Mouse (Mus musculus) kidney, embryonic 16.5 days (tissue): ENCODE results near the gene Olfr223. TPM values are rescaled to one million over a fixed set of nuclear protein-coding genes. Genes with fewer than 3 reads are reported as not detected.
"Not testable (repeated sequence)": the region's sequence is repeated elsewhere in the genome, so short reads cannot be mapped to it uniquely, and the experiment has no call there.

Experiments
- ATAC-seq: fragments of 200-750 bp; cut with Nextera tagmentation; 2 replicates; pipeline ENCODE4 v1.8.0; 2017; ENCODE audit warnings: moderate TSS enrichment; ENCODE audit not compliant: low FRiP score, low TSS enrichment
- H3K27ac ChIP-seq: fragments of 300-500 bp; sonication (generic); 2 replicates; pipeline ENCODE4 v1.5.1; 2014; ENCODE audit warnings: low read length
- H3K27me3 ChIP-seq: fragments of 300-500 bp; sonication (generic); 2 replicates; pipeline ENCODE4 v1.6.1; 2014; ENCODE audit warnings: low read length, control low read depth, mixed read lengths; ENCODE audit not compliant: insufficient read depth
- H3K36me3 ChIP-seq: fragments of 300-500 bp; sonication (generic); 2 replicates; pipeline ENCODE4 v1.6.1; 2014; ENCODE audit warnings: low read length, control low read depth, mixed read lengths; ENCODE audit not compliant: insufficient read depth
- H3K4me1 ChIP-seq: fragments of 300-500 bp; sonication (generic); 2 replicates; pipeline ENCODE4 v1.6.1; 2014; ENCODE audit warnings: low read length, control low read depth, mixed read lengths; ENCODE audit not compliant: insufficient read depth
- H3K4me2 ChIP-seq: fragments of 300-500 bp; sonication (generic); replicated peaks from 2 replicates; pipeline ENCODE4 v1.6.1; 2014; ENCODE audit warnings: low read depth, low read length
- H3K4me3 ChIP-seq: fragments of 300-500 bp; sonication (generic); 2 replicates; pipeline ENCODE4 v1.5.1; 2014; ENCODE audit warnings: mild to moderate bottlenecking, low read length
- H3K9ac ChIP-seq: fragments of 300-500 bp; sonication (generic); replicated peaks from 2 replicates; pipeline ENCODE4 v1.6.1; 2014; ENCODE audit warnings: low read length
- H3K9me3 ChIP-seq: fragments of 300-500 bp; sonication (generic); 2 replicates; pipeline ENCODE4 v1.6.1; 2016; ENCODE audit warnings: low read length, control low read depth
- WGBS: fragments of 180-500 bp; shearing (Covaris S2); extraction: QIAGEN DNeasy Blood & Tissue Kit; methylation state at CpG from one replicate; pipeline ENCODE4 v1.1.7; 2014; 5-methylcytosine and 5-hydroxymethylcytosine counted together
- polyA plus RNA-seq: library from polyadenylated mRNA; unstranded; fragments of >200 nt; fragmentation: Nextera tagmentation; extraction: Ambion mirVana; gene quantifications from 2 replicates; pipeline ENCODE4 v1.2.1, GENCODE M21; 2015

Olfr223 gene
- polyA plus RNA-seq, 1 experiment from 2014 or later, result not detected

GRCm38 (mm10) chr11:59631980-59632379 is 38.9 kb upstream of the Olfr223 start:
- no peak for ATAC-seq
- no peak overlapping the region for H3K4me2 ChIP-seq
- H3K27me3 ChIP-seq, result no peaks in the 10 kb centered on the region
- no peaks in the 10 kb centered on the region for H3K4me1 ChIP-seq
- H3K9me3 ChIP-seq, result no peaks in the 10 kb centered on the region
- H3K27ac ChIP-seq, result no peak overlapping the region
- H3K9ac ChIP-seq, result no peak overlapping the region
- no peaks in the 10 kb centered on the region for H3K36me3 ChIP-seq
- 77% methylated on average over 4 of the region's 4 CpGs for WGBS
- no peak overlapping the region for H3K4me3 ChIP-seq

- Histone ChIP-seq H3K27me3 (no peaks in the 10 kb centered on the region), H3K9ac (no peak overlapping the region), H3K9me3 (no peaks in the 10 kb centered on the region), H3K4me3 (no peak overlapping the region), H3K4me1 (no peaks in the 10 kb centered on the region), H3K27ac (no peak overlapping the region), H3K4me2 (no peak overlapping the region), H3K36me3 (no peaks in the 10 kb centered on the region)
- 71% methylated on average over 5 of the region's 5 CpGs for WGBS
- ATAC-seq, result no peak
These were observed 36.8 kb upstream of the Olfr223 start for GRCm38 (mm10) chr11:59629871-59630270.

GRCm38 (mm10) chr11:59628177-59628576 is 35.1 kb upstream of the Olfr223 start:
- H3K27ac ChIP-seq, result no peak overlapping the region
- H3K9me3 ChIP-seq, result no peaks in the 10 kb centered on the region
- no peaks in the 10 kb centered on the region for H3K4me1 ChIP-seq
- ATAC-seq, result no peak
- H3K27me3 ChIP-seq, result no peaks in the 10 kb centered on the region; the same call in 1 of the 2 replicates
- no peak overlapping the region for H3K4me2 ChIP-seq
- H3K4me3 ChIP-seq, result no peak overlapping the region
- H3K36me3 ChIP-seq, result no peaks in the 10 kb centered on the region
- 86% methylated on average over 5 of the region's 5 CpGs for WGBS
- no peak overlapping the region for H3K9ac ChIP-seq

GRCm38 (mm10) chr11:59626192-59626591 is 33.1 kb upstream of the Olfr223 start:
- H3K4me1 ChIP-seq, result no peaks in the 10 kb centered on the region
- H3K9me3 ChIP-seq, result no peaks in the 10 kb centered on the region
- no peak overlapping the region for H3K27ac ChIP-seq
- no peak overlapping the region for H3K4me3 ChIP-seq
- H3K36me3 ChIP-seq, result no peaks in the 10 kb centered on the region
- WGBS, result 84% methylated on average over 7 of the region's 7 CpGs
- H3K9ac ChIP-seq, result no peak overlapping the region
- H3K27me3 ChIP-seq, result no peaks in the 10 kb centered on the region; the same call in 1 of the 2 replicates
- no peak overlapping the region for H3K4me2 ChIP-seq
- no peak for ATAC-seq

GRCm38 (mm10) chr11:59624017-59624630 is 31.0 kb upstream of the Olfr223 start:
- H3K4me2 ChIP-seq, result no peak overlapping the region
- ATAC-seq, result peak; percentile 76; the same call in 1 of the 2 replicates
- 30% methylated on average over 6 of the region's 6 CpGs for WGBS

GRCm38 (mm10) chr11:59622214-59622613 is 29.1 kb upstream of the Olfr223 start:
- Histone ChIP-seq H3K27me3 (no peaks in the 10 kb centered on the region; the same call in 1 of the 2 replicates), H3K9me3 (no peaks in the 10 kb centered on the region), H3K27ac (no peak overlapping the region), H3K4me1 (no peaks in the 10 kb centered on the region), H3K9ac (no peak overlapping the region), H3K36me3 (no peaks in the 10 kb centered on the region), H3K4me2 (no peak overlapping the region), H3K4me3 (no peak overlapping the region)
- no peak for ATAC-seq
- 72% methylated on average over 3 of the region's 3 CpGs for WGBS

More at GRCm38 (mm10) chr11:59624017-59624630, 31.0 kb upstream of the Olfr223 start:
- Histone ChIP-seq H3K9me3 (no peaks in the 10 kb centered on the region), H3K4me1 (no peaks in the 10 kb centered on the region), H3K4me3 (no peak overlapping the region), H3K27me3 (no peaks in the 10 kb centered on the region; the same call in 1 of the 2 replicates), H3K36me3 (no peaks in the 10 kb centered on the region), H3K9ac (no peak overlapping the region), H3K27ac (no peak overlapping the region)

GRCm38 (mm10) chr11:59616986-59617385 is 23.9 kb upstream of the Olfr223 start:
- not testable (repeated sequence) for H3K4me3 ChIP-seq, H3K27ac ChIP-seq, ATAC-seq, H3K9ac ChIP-seq, H3K4me1 ChIP-seq, H3K9me3 ChIP-seq, H3K4me2 ChIP-seq, H3K27me3 ChIP-seq, H3K36me3 ChIP-seq
- 98% methylated on average over 2 of the region's 2 CpGs for WGBS

GRCm38 (mm10) chr11:59614120-59614519 is 21.0 kb upstream of the Olfr223 start:
- H3K36me3 ChIP-seq, result no peaks in the 10 kb centered on the region
- no peak overlapping the region for H3K4me3 ChIP-seq

GRCm38 (mm10) chr11:59611646-59612045 is 18.6 kb upstream of the Olfr223 start:
- 78% methylated on average over 5 of the region's 5 CpGs for WGBS
- H3K9me3 ChIP-seq, result no peaks in the 10 kb centered on the region

More at GRCm38 (mm10) chr11:59614120-59614519, 21.0 kb upstream of the Olfr223 start:
- Histone ChIP-seq H3K4me1 (no peaks in the 10 kb centered on the region), H3K4me2 (no peak overlapping the region), H3K9me3 (no peaks in the 10 kb centered on the region), H3K27me3 (0 out of 2 replicates have a peak, but pooled peaks cover 3% of the 10 kb centered on the region), H3K9ac (no peak overlapping the region), H3K27ac (no peak overlapping the region)
- 25% methylated on average over 4 of the region's 4 CpGs for WGBS
- ATAC-seq, result no peak

GRCm38 (mm10) chr11:59602287-59602686 is 9.2 kb upstream of the Olfr223 start:
- no peak overlapping the region for H3K27ac ChIP-seq
- H3K4me2 ChIP-seq, result no peak overlapping the region
- no peaks in the 10 kb centered on the region for H3K36me3 ChIP-seq
- no peaks in the 10 kb centered on the region for H3K27me3 ChIP-seq
- H3K4me3 ChIP-seq, result no peak overlapping the region
- ATAC-seq, result no peak
- WGBS, result 55% methylated on average over 1 of the region's 1 CpGs
- H3K9me3 ChIP-seq, result no peaks in the 10 kb centered on the region
- no peaks in the 10 kb centered on the region for H3K4me1 ChIP-seq
- no peak overlapping the region for H3K9ac ChIP-seq

More at GRCm38 (mm10) chr11:59611646-59612045, 18.6 kb upstream of the Olfr223 start:
- no peak overlapping the region for H3K27ac ChIP-seq
- no peak overlapping the region for H3K4me2 ChIP-seq
- H3K4me3 ChIP-seq, result no peak overlapping the region
- no peak for ATAC-seq
- no peaks in the 10 kb centered on the region for H3K36me3 ChIP-seq
- H3K4me1 ChIP-seq, result no peaks in the 10 kb centered on the region
- H3K9ac ChIP-seq, result no peak overlapping the region
- 0 out of 2 replicates have a peak, but pooled peaks cover 3% of the 10 kb centered on the region for H3K27me3 ChIP-seq
